Mouse (Mus musculus): ENCODE data around the gene Gm13694. TPM values are rescaled to one million over a fixed set of nuclear protein-coding genes. Genes with fewer than 3 reads are reported as not detected.

The Gm13694 gene
- polyA plus RNA-seq, 1 experiment from 2014 or later = not detected

Other genes with a start within 250 kb of the Gm13694 start
- 18.3 TPM in 2 replicates for gene Fam171b, start 166.3 kb upstream of the Gm13694 start, polyA plus RNA-seq (2016; fragmentation: Nextera tagmentation; extraction: Ambion mirVana)
- gene Zswim2, start 37.7 kb upstream of the Gm13694 start, polyA plus RNA-seq (2016; fragmentation: Nextera tagmentation; extraction: Ambion mirVana) = not detected in 2 replicates
- gene Gm13698, start 23.2 kb upstream of the Gm13694 start, polyA plus RNA-seq (2016; fragmentation: Nextera tagmentation; extraction: Ambion mirVana) = not detected in 2 replicates
- gene Gm13693, start 17.4 kb upstream of the Gm13694 start, polyA plus RNA-seq (2016; fragmentation: Nextera tagmentation; extraction: Ambion mirVana) = not detected in 2 replicates
- not detected in 2 replicates for gene Gm13695, start 11.6 kb upstream of the Gm13694 start, polyA plus RNA-seq (2016; fragmentation: Nextera tagmentation; extraction: Ambion mirVana)
- gene Gm13696, start 5.8 kb upstream of the Gm13694 start, polyA plus RNA-seq (2016; fragmentation: Nextera tagmentation; extraction: Ambion mirVana) = not detected in 2 replicates
- gene Gm13697, start 5.8 kb downstream of the Gm13694 start, polyA plus RNA-seq (2016; fragmentation: Nextera tagmentation; extraction: Ambion mirVana) = not detected in 2 replicates
- gene Gm13691, start 11.6 kb downstream of the Gm13694 start, polyA plus RNA-seq (2016; fragmentation: Nextera tagmentation; extraction: Ambion mirVana) = not detected in 2 replicates